In the genomic region with DNA sequence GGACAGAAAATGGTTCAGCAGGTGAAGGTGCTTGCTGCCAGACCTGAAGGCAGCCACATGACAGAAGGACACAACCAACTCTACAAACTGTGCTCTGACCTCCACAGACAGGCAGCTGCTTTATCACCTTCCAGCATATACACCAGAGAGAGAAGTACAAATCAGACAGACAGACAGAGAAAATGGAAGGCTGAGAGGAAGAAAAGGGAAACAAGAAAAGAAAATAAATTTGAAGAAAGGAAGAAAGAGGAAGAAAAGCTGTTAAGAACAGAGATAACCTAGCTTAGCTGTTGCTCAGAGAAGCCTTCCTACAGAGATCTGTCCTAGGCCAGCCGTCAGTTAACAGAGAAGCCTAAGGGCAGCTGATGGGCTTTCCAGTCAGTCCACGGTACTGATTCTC, we compare ENCODE assay signal across 20 mouse cellular contexts. TPM values are rescaled to one million over a fixed set of nuclear protein-coding genes. Genes with fewer than 3 reads are reported as not detected.
"Had no signal": no experiment of that assay in that cellular context is flagged by ENCODE, and none has a peak within 500 bp of the region (broad histone marks: within the 10 kb centered on the region; RNA-seq: fewer than 3 reads in every experiment).

No protein-coding gene starts in this region.

- H3K4me2 ChIP-seq: lung, embryonic 14.5 days; midbrain, embryonic 12.5 days; neural tube, embryonic 12.5 days; stomach, embryonic 15.5 days had no signal

- DNase-seq: lung, adult 18-20 months; lung, embryonic 14.5 days; lung, postnatal 10 days; lung, postnatal 4 days; midbrain, embryonic 14.5 days; right cerebral cortex, postnatal 14 days; thymus, adult 2 months; thymus, postnatal 25 days; thymus, postnatal 4 days had no signal

- H3K4me1 ChIP-seq: midbrain, embryonic 12.5 days; neural tube, embryonic 12.5 days; stomach, embryonic 15.5 days had no signal

- H3K27ac ChIP-seq: midbrain, embryonic 12.5 days; neural tube, embryonic 12.5 days; stomach, embryonic 15.5 days; stomach, postnatal 0 days had no signal

- H3K27me3 ChIP-seq: megakaryocyte, embryonic 14.5 days; midbrain, embryonic 12.5 days; neural tube, embryonic 12.5 days; stomach, embryonic 15.5 days had no signal

- H3K9me3 ChIP-seq: midbrain, embryonic 12.5 days; neural tube, embryonic 12.5 days; stomach, embryonic 15.5 days had no signal

- H3K4me3 ChIP-seq: midbrain, embryonic 12.5 days; neural tube, embryonic 12.5 days; stomach, embryonic 15.5 days had no signal

- H3K9ac ChIP-seq: lung, embryonic 14.5 days; midbrain, embryonic 12.5 days; neural tube, embryonic 12.5 days; stomach, embryonic 15.5 days had no signal

RNA-seq across cellular contexts. Expression of a gene that starts 32.6 kb away (rescaled TPM):
- total RNA-seq: monocyte, adult 5-6 weeks; neutrophil, adult 5-6 weeks had no signal
- polyA plus RNA-seq: liver, embryonic 16.5 days; lung, embryonic 14.5 days; lung, embryonic 16.5 days; midbrain, embryonic 14.5 days; stomach, postnatal 0 days; testis, adult 2 months; urinary bladder, adult 2 months had no signal
